Mouse (Mus musculus) neural tube, embryonic 14.5 days (tissue): Measurements from ENCODE around the gene P2ry6. TPM values are rescaled to one million over a fixed set of nuclear protein-coding genes. Genes with fewer than 3 reads are reported as not detected.

Experiments
- ATAC-seq: fragments of 200-750 bp; cut with Nextera tagmentation; 2 replicates; pipeline ENCODE4 v1.8.0; 2017; ENCODE audit warnings: low read depth, mild to moderate bottlenecking, moderate TSS enrichment, moderate library complexity
- H3K27ac ChIP-seq: fragments of 300-500 bp; sonication (generic); 2 replicates; pipeline ENCODE4 v1.5.1; 2014; ENCODE audit warnings: low read depth, mild to moderate bottlenecking, control low read depth, low read length, moderate library complexity, mixed read lengths
- H3K27me3 ChIP-seq: fragments of 300-500 bp; sonication (generic); 2 replicates; pipeline ENCODE4 v1.6.1; 2014; ENCODE audit warnings: low read length; ENCODE audit not compliant: control insufficient read depth, insufficient read depth
- H3K36me3 ChIP-seq: fragments of 300-500 bp; sonication (generic); 2 replicates; pipeline ENCODE4 v1.6.1; 2014; ENCODE audit warnings: low read length, mixed read lengths; ENCODE audit not compliant: control insufficient read depth, insufficient read depth
- H3K4me1 ChIP-seq: fragments of 300-500 bp; sonication (generic); 2 replicates; pipeline ENCODE4 v1.6.1; 2014; ENCODE audit warnings: low read length; ENCODE audit not compliant: control insufficient read depth, insufficient read depth
- H3K4me2 ChIP-seq: fragments of 300-500 bp; sonication (generic); 2 replicates; pipeline ENCODE4 v1.6.1; 2014; ENCODE audit warnings: mild to moderate bottlenecking, low read depth, low read length, control low read depth
- H3K4me3 ChIP-seq: fragments of 300-500 bp; sonication (generic); 2 replicates; pipeline ENCODE4 v1.5.1; 2014; ENCODE audit warnings: low read depth, low read length, control low read depth, mixed read lengths
- H3K9ac ChIP-seq: fragments of 300-500 bp; sonication (generic); replicated peaks from 2 replicates; pipeline ENCODE4 v1.6.1; 2014; ENCODE audit warnings: low read depth, mild to moderate bottlenecking, control low read depth, low read length, mixed read lengths
- H3K9me3 ChIP-seq: fragments of 300-500 bp; sonication (generic); 2 replicates; pipeline ENCODE4 v1.6.1; 2016; ENCODE audit warnings: low read length; ENCODE audit not compliant: control insufficient read depth
- WGBS: fragments of 180-500 bp; shearing (Covaris S2); extraction: QIAGEN DNeasy Blood & Tissue Kit; methylation state at CpG from one replicate; pipeline ENCODE4 v1.1.7; 2014; 5-methylcytosine and 5-hydroxymethylcytosine counted together
- polyA plus RNA-seq: library from polyadenylated mRNA; unstranded; fragments of >200 nt; fragmentation: Nextera tagmentation; extraction: Ambion mirVana; gene quantifications from 2 replicates; pipeline ENCODE4 v1.2.1, GENCODE M21; 2014

Gene P2ry6
- polyA plus RNA-seq, 1 experiment from 2014 or later = 1.6 TPM

- H3K4me1 ChIP-seq = peaks cover 7% of the 10 kb centered on the region; the same call in 1 of the 2 replicates
- H3K4me2 ChIP-seq = no peak overlapping the region
- whole genome bisulfite sequencing = 4% methylated on average over 2 of the region's 2 CpGs
- no peak overlapping the region for H3K9ac ChIP-seq
- no peak overlapping the region for H3K4me3 ChIP-seq
- no peaks in the 10 kb centered on the region for H3K9me3 ChIP-seq
- 0 out of 2 replicates have a peak, but pooled peaks have one; percentile 42 for ATAC-seq
- H3K27ac ChIP-seq = no peak overlapping the region
- no peaks in the 10 kb centered on the region for H3K36me3 ChIP-seq
- H3K27me3 ChIP-seq = no peaks in the 10 kb centered on the region
Observed at GRCm38 (mm10) chr7:100919809-100920107, 54.7 kb downstream of the P2ry6 start.

- H3K4me3 ChIP-seq = no peak overlapping the region
Observed at GRCm38 (mm10) chr7:100919006-100919808, 55.2 kb downstream of the P2ry6 start.

GRCm38 (mm10) chr7:100918176-100918575 is 56.3 kb downstream of the P2ry6 start:
- no peak overlapping the region for H3K27ac ChIP-seq
- WGBS = 56% methylated on average over 9 of the region's 9 CpGs
- no peak for ATAC-seq
- H3K36me3 ChIP-seq = no peaks in the 10 kb centered on the region
- no peak overlapping the region for H3K9ac ChIP-seq
- H3K9me3 ChIP-seq = no peaks in the 10 kb centered on the region
- no peaks in the 10 kb centered on the region for H3K27me3 ChIP-seq
- H3K4me1 ChIP-seq = 0 out of 2 replicates have a peak, but pooled peaks cover 7% of the 10 kb centered on the region
- H3K4me3 ChIP-seq = no peak overlapping the region
- no peak overlapping the region for H3K4me2 ChIP-seq

More at GRCm38 (mm10) chr7:100919006-100919808, 55.2 kb downstream of the P2ry6 start:
- Histone ChIP-seq H3K4me1 (0 out of 2 replicates have a peak, but pooled peaks cover 7% of the 10 kb centered on the region), H3K27ac (no peak overlapping the region), H3K36me3 (no peaks in the 10 kb centered on the region), H3K9me3 (no peaks in the 10 kb centered on the region), H3K4me2 (no peak overlapping the region), H3K27me3 (no peaks in the 10 kb centered on the region), H3K9ac (no peak overlapping the region)
- no peak for ATAC-seq
- 53% methylated on average over 7 of the region's 7 CpGs for WGBS

GRCm38 (mm10) chr7:100917751-100918150 is 56.7 kb downstream of the P2ry6 start:
- no peak overlapping the region for H3K4me2 ChIP-seq
- no peak for ATAC-seq
- H3K27me3 ChIP-seq = no peaks in the 10 kb centered on the region
- H3K9ac ChIP-seq = no peak overlapping the region
- no peaks in the 10 kb centered on the region for H3K36me3 ChIP-seq
- no peak overlapping the region for H3K27ac ChIP-seq
- 0 out of 2 replicates have a peak, but pooled peaks cover 7% of the 10 kb centered on the region for H3K4me1 ChIP-seq
- no peak overlapping the region for H3K4me3 ChIP-seq
- no peaks in the 10 kb centered on the region for H3K9me3 ChIP-seq
- WGBS = 76% methylated on average over 6 of the region's 6 CpGs

GRCm38 (mm10) chr7:100916526-100916925 is 57.9 kb downstream of the P2ry6 start:
- Histone ChIP-seq H3K9ac (no peak overlapping the region), H3K4me3 (no peak overlapping the region), H3K9me3 (no peaks in the 10 kb centered on the region), H3K4me1 (peaks cover 11% of the 10 kb centered on the region; the same call in 1 of the 2 replicates), H3K27me3 (no peaks in the 10 kb centered on the region), H3K4me2 (no peak overlapping the region), H3K36me3 (no peaks in the 10 kb centered on the region), H3K27ac (no peak overlapping the region)
- no peak for ATAC-seq
- WGBS = 84% methylated on average over 6 of the region's 6 CpGs

- H3K27me3 ChIP-seq = no peaks in the 10 kb centered on the region
- no peak for ATAC-seq
- 0 out of 2 replicates have a peak overlapping the region, but pooled peaks have one; percentile 21 for H3K9ac ChIP-seq
- H3K9me3 ChIP-seq = no peaks in the 10 kb centered on the region
- no peak overlapping the region for H3K27ac ChIP-seq
- H3K4me2 ChIP-seq = no peak overlapping the region
- peaks cover 14% of the 10 kb centered on the region; the same call in 1 of the 2 replicates for H3K4me1 ChIP-seq
- H3K36me3 ChIP-seq = no peaks in the 10 kb centered on the region
- no peak overlapping the region for H3K4me3 ChIP-seq
- 81% methylated on average over 5 of the region's 5 CpGs for WGBS
Observed at GRCm38 (mm10) chr7:100915204-100915603, 59.2 kb downstream of the P2ry6 start.

- peaks cover 8% of the 10 kb centered on the region; the same call in 1 of the 2 replicates for H3K4me1 ChIP-seq
- no peak overlapping the region for H3K27ac ChIP-seq
- no peak for ATAC-seq
- H3K4me3 ChIP-seq = no peak overlapping the region
- no peaks in the 10 kb centered on the region for H3K9me3 ChIP-seq
- no peak overlapping the region for H3K9ac ChIP-seq
- no peaks in the 10 kb centered on the region for H3K36me3 ChIP-seq
- H3K4me2 ChIP-seq = no peak overlapping the region
- WGBS = 53% methylated on average over 9 of the region's 9 CpGs
- H3K27me3 ChIP-seq = no peaks in the 10 kb centered on the region
Observed at GRCm38 (mm10) chr7:100911791-100912190, 62.7 kb downstream of the P2ry6 start.

- H3K27me3 ChIP-seq = no peaks in the 10 kb centered on the region
- H3K9ac ChIP-seq = no peak overlapping the region
- no peaks in the 10 kb centered on the region for H3K9me3 ChIP-seq
- H3K4me1 ChIP-seq = peaks cover 8% of the 10 kb centered on the region; the same call in 1 of the 2 replicates
- no peaks in the 10 kb centered on the region for H3K36me3 ChIP-seq
- H3K27ac ChIP-seq = no peak overlapping the region
- no peak overlapping the region for H3K4me3 ChIP-seq
- no peak overlapping the region for H3K4me2 ChIP-seq
- WGBS = 6% methylated on average over 2 of the region's 2 CpGs
- no peak for ATAC-seq
Observed at GRCm38 (mm10) chr7:100911246-100911770, 63.1 kb downstream of the P2ry6 start.

GRCm38 (mm10) chr7:100908567-100908966 is 65.9 kb downstream of the P2ry6 start:
- H3K4me3 ChIP-seq = no peak overlapping the region
- no peak overlapping the region for H3K27ac ChIP-seq
- WGBS = 40% methylated on average over 8 of the region's 8 CpGs
- no peaks in the 10 kb centered on the region for H3K27me3 ChIP-seq
- H3K36me3 ChIP-seq = no peaks in the 10 kb centered on the region
- H3K4me1 ChIP-seq = peaks cover 8% of the 10 kb centered on the region; the same call in 1 of the 2 replicates
- H3K9me3 ChIP-seq = no peaks in the 10 kb centered on the region
- ATAC-seq = no peak
- no peak overlapping the region for H3K9ac ChIP-seq
- H3K4me2 ChIP-seq = no peak overlapping the region
